Mouse (Mus musculus): ENCODE measurements around the gene C2cd4a. TPM values are rescaled to one million over a fixed set of nuclear protein-coding genes. Genes with fewer than 3 reads are reported as not detected.

The C2cd4a gene
- polyA plus RNA-seq, 1 experiment, result 0.13 TPM

DNA sequence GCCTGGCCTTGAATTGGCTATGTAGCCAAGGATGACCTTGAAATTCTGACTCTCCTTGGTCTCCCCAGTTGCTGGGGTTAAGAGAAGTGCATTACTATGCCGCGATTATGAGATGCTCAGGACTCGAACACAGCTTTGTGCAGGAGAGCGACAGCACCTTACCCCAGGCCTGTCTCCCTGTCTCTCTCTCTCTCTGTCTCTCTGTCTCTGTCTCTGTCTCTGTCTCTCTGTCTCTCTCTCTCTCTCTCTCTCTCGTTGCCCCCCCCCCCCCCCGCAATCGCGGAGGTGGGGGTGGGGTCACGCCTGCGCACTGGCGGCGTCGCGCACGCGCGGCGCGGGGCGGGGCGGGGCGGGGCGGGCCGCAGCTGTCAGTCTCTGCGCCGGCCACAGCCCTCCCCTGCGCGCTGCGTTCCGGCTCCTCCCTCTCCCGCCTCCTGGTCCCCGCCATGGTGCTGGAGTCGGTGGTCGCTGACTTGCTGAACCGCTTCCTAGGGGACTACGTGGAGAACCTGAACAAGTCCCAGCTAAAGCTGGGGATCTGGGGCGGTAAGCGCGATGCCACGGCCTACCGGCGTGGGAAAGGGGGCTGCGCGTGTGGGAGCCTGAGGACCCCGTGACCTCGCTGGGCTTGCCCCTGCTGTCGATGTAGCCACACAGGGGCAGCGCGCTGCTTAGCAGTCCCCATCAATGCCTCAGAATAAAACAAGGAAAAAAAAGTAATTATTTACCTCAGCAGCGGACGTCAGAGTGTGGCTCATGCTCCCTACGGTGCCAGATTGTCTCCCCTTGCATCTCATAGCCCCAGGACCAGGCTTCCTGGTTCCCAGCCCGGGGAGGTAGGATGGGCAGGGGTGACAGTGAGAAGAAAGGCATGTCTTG lies 8.1 kb upstream of the C2cd4a start, which contains the start of gene Vps13c:
Gene Vps13c, plus strand, starts transcription at position 416 of the 879 bp plus-strand sequence.
- Histone ChIP-seq H3K4me3 (ENCODE audit: extremely low read depth, insufficient read depth, insufficient read length) (peak within 1 kb of the TSS; percentile 99), H3K27ac (ENCODE audit: insufficient read depth, low read length) (peak within 1 kb of the TSS; percentile 63; the same call in 1 of the 2 replicates), H3K36me3 (ENCODE audit: control insufficient read depth, insufficient read depth, low read length) (no peaks in the 10 kb centered on the region), H3K27me3 (ENCODE audit: control insufficient read depth, insufficient read depth, low read length) (no peaks in the 10 kb centered on the region), H3K4me1 (ENCODE audit: control insufficient read depth, insufficient read depth, insufficient read length) (no peaks in the 10 kb centered on the region)
- WGBS, result 1% methylated on average over 51 of the region's 53 CpGs
- DNase-seq (ENCODE audit: low read depth in 1 of 2, low spot score in 2 of 2), result peak; percentile 48 to 72
- no peak for TF ChIP-seq POLR2A (IDR thresholded peaks at IDR 0.05; ENCODE audit: low read depth, low read length)
- no peak for TF ChIP-seq CTCF (IDR thresholded peaks at IDR 0.05; ENCODE audit: extremely low read depth, insufficient read depth, insufficient read length, insufficient replicate concordance)

DNA sequence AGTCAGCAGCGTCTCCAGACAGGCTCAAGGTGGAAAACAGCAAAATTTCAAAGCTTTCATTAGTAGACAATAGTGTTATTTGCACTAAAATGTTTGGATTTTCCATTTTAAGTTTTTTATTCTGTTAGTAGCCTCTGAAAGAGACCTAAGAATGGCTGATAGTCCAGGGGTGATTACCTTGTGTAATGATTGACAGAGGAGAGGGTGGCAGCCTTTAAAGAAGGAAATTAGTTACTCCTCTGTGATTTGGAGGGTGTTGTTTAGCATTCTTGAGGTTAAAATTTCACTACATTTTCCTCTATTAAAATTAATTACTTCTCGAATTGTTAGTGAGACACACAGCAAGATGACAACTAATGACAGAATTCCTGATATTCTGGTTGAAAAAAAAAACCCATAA lies 5.2 kb upstream of the C2cd4a start:
- Histone ChIP-seq H3K4me3 (ENCODE audit: extremely low read depth, insufficient read depth, insufficient read length) (no peak overlapping the region), H3K27me3 (ENCODE audit: control insufficient read depth, insufficient read depth, low read length) (no peaks in the 10 kb centered on the region), H3K27ac (ENCODE audit: insufficient read depth, low read length) (no peak overlapping the region), H3K36me3 (ENCODE audit: control insufficient read depth, insufficient read depth, low read length) (no peaks in the 10 kb centered on the region), H3K4me1 (ENCODE audit: control insufficient read depth, insufficient read depth, insufficient read length) (no peaks in the 10 kb centered on the region)
- no peak for DNase-seq (ENCODE audit: low read depth in 1 of 2, low spot score in 2 of 2)
- 91% methylated on average over 2 of the region's 2 CpGs for WGBS
- TF ChIP-seq POLR2A (IDR thresholded peaks at IDR 0.05; ENCODE audit: low read depth, low read length) (no peak), CTCF (IDR thresholded peaks at IDR 0.05; ENCODE audit: extremely low read depth, insufficient read depth, insufficient read length, insufficient replicate concordance) (no peak)

DNA sequence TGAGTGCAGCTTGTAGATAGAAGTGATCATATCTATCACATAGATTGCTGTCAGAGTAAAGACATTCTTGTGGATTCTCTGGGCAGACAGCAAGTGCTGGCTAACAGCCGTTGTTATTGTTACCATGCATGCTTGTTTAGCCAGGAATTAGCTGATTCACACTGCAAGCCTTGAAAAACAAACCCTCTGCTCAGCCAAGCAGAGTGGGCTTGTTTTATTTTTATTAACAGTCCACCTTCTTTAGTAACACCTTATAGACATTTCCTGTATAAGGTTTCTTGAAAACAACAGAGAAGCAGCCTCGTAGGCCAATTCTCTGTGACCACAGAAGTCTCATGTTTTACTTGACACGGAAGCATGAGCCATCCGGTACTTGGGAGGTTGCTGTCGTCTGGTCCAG lies 2.4 kb upstream of the C2cd4a start:
- H3K27me3 ChIP-seq (ENCODE audit: control insufficient read depth, insufficient read depth, low read length), result peaks cover 12% of the 10 kb centered on the region; the same call in 1 of the 2 replicates
- H3K36me3 ChIP-seq (ENCODE audit: control insufficient read depth, insufficient read depth, low read length), result no peaks in the 10 kb centered on the region
- 75% methylated on average over 5 of the region's 5 CpGs for WGBS
- DNase-seq (ENCODE audit: low read depth in 1 of 2, low spot score in 2 of 2), result no peak
- H3K4me1 ChIP-seq (ENCODE audit: control insufficient read depth, insufficient read depth, insufficient read length), result peaks cover 6% of the 10 kb centered on the region; the same call in 1 of the 2 replicates
- TF ChIP-seq CTCF (IDR thresholded peaks at IDR 0.05; ENCODE audit: extremely low read depth, insufficient read depth, insufficient read length, insufficient replicate concordance) (no peak), POLR2A (IDR thresholded peaks at IDR 0.05; ENCODE audit: low read depth, low read length) (no peak)
- no peak overlapping the region for H3K4me3 ChIP-seq (ENCODE audit: extremely low read depth, insufficient read depth, insufficient read length)
- no peak overlapping the region for H3K27ac ChIP-seq (ENCODE audit: insufficient read depth, low read length)

DNA sequence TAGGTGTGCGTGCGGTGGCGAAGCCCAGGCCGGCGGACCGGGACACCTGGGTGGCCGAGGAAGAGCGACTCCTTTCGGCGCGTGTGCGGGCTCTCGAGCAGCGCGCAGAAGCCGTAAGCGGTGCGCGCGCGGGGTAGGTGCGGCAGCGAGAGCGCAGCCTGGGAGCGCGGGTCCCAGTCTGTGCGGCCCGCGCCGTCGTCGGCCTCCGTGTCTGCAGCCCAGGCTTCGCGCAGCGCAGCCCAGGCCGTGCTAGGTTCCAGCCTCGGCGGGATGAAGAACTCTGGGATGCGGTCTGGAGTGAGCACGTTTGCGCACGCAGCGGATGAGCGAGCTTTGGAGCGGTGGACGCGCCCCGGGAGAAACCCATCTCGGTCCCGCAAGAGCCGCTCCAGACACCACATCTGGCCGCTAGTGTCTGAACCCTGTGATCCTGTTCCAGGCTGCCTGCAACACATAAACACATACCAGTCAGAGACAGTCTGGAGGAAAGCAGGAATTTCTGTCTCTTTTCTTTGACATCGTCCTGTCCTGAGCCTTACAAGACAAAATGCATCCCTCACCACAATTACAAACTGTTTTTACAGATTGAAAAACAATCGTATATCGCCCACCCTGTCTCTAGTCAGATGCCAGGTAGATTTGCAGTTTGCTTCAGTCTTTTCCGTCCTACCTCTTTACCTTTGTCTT lies 628 bp downstream of the C2cd4a start:
- Histone ChIP-seq H3K36me3 (ENCODE audit: control insufficient read depth, insufficient read depth, low read length) (no peaks in the 10 kb centered on the region), H3K27me3 (ENCODE audit: control insufficient read depth, insufficient read depth, low read length) (peaks cover 12% of the 10 kb centered on the region; the same call in 1 of the 2 replicates), H3K27ac (ENCODE audit: insufficient read depth, low read length) (no peak overlapping the region), H3K4me3 (ENCODE audit: extremely low read depth, insufficient read depth, insufficient read length) (peak overlapping the region; percentile 9; the same call in 1 of the 2 replicates), H3K4me1 (ENCODE audit: control insufficient read depth, insufficient read depth, insufficient read length) (peaks cover 6% of the 10 kb centered on the region; the same call in 1 of the 2 replicates)
- WGBS, result 3% methylated on average over 57 of the region's 57 CpGs
- TF ChIP-seq CTCF (IDR thresholded peaks at IDR 0.05; ENCODE audit: extremely low read depth, insufficient read depth, insufficient read length, insufficient replicate concordance), result no peak
- TF ChIP-seq POLR2A (IDR thresholded peaks at IDR 0.05; ENCODE audit: low read depth, low read length), result no peak
- DNase-seq (ENCODE audit: low read depth in 1 of 2, low spot score in 2 of 2), result no peak

DNA sequence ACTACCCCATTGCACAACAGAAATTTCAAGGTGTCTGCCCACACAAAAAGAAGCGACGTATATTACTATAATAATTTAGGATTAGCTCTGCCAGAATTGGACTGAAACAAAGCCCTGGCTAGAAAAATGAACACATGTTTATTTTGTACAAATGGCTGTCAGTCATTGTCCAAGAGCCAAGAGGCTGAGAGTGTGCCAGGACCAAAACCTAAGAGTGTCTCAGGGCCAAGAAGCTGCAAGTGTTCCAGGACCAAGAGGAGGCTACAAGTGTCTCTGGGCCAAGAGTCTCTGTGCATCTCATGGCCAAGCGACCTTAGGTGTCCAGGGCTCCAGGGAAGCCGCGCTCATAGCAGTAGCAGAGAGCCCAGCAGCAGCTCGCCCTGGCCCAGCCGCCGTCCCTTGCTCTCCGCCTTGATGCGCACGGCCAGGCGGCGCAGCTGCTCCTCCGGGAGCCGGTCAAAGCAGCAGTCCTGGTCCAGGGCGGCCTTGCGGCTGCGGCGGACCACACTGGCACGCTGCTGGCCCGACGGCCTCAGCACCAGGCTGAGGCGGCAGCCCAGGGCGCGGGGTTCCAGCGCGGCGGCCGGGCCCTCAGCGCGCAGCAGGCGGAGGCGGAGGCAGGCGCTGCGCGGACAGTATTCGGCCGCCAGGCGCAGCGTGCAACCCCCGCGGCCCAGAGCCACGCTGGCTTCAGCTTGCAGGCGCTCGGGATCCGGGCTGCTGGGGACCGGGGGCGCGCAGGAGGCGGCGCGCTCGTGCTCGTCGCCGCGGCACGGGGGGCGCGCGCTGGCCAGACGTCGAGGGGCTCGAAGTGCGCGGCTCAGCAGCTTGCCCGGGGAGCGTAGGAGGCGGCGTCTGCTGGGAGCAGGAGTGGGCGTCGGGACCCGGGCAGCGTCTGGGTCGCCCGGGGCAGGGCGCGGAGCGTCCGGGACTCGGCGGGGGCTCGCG lies 1.4 kb downstream of the C2cd4a start:
- WGBS, result 3% methylated on average over 78 of the region's 84 CpGs
- no peak for DNase-seq (ENCODE audit: low read depth in 1 of 2, low spot score in 2 of 2)
- peaks cover 12% of the 10 kb centered on the region; the same call in 1 of the 2 replicates for H3K27me3 ChIP-seq (ENCODE audit: control insufficient read depth, insufficient read depth, low read length)
- H3K4me1 ChIP-seq (ENCODE audit: control insufficient read depth, insufficient read depth, insufficient read length), result peaks cover 6% of the 10 kb centered on the region; the same call in 1 of the 2 replicates
- no peak overlapping the region for H3K27ac ChIP-seq (ENCODE audit: insufficient read depth, low read length)
- H3K4me3 ChIP-seq (ENCODE audit: extremely low read depth, insufficient read depth, insufficient read length), result peak overlapping the region; percentile 9; the same call in 1 of the 2 replicates
- no peaks in the 10 kb centered on the region for H3K36me3 ChIP-seq (ENCODE audit: control insufficient read depth, insufficient read depth, low read length)
- TF ChIP-seq POLR2A (IDR thresholded peaks at IDR 0.05; ENCODE audit: low read depth, low read length) (no peak), CTCF (IDR thresholded peaks at IDR 0.05; ENCODE audit: extremely low read depth, insufficient read depth, insufficient read length, insufficient replicate concordance) (no peak)

DNA sequence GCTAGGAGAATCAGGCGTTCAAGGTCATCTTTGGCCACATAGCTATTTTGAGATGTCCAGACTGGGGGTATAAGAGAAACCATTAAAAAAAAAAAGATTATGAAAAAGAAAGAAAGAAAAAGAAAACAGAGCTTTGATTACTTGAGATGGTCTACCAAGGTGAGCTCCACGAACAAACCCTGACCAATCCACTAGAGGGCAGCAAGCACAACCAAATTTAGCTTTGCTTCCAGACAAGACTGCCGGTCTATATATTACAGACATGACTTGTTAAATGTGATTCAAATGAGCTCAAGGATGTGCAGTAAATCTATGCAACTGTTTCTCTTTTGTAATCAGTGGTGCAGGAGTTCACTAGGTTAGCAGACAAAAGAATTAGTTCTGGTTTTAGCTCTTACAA lies 3.9 kb downstream of the C2cd4a start:
- Histone ChIP-seq H3K4me3 (ENCODE audit: extremely low read depth, insufficient read depth, insufficient read length) (no peak overlapping the region), H3K4me1 (ENCODE audit: control insufficient read depth, insufficient read depth, insufficient read length) (peaks cover 6% of the 10 kb centered on the region; the same call in 1 of the 2 replicates), H3K27me3 (ENCODE audit: control insufficient read depth, insufficient read depth, low read length) (peaks cover 12% of the 10 kb centered on the region; the same call in 1 of the 2 replicates), H3K36me3 (ENCODE audit: control insufficient read depth, insufficient read depth, low read length) (no peaks in the 10 kb centered on the region), H3K27ac (ENCODE audit: insufficient read depth, low read length) (no peak overlapping the region)
- WGBS, result 8% methylated on average over 3 of the region's 3 CpGs
- peak; percentile 28 to 41 for DNase-seq (ENCODE audit: low read depth in 1 of 2, low spot score in 2 of 2)
- TF ChIP-seq POLR2A (IDR thresholded peaks at IDR 0.05; ENCODE audit: low read depth, low read length) (no peak), CTCF (IDR thresholded peaks at IDR 0.05; ENCODE audit: extremely low read depth, insufficient read depth, insufficient read length, insufficient replicate concordance) (peak; percentile 49; the same call in 1 of the 2 replicates)
